Mouse (Mus musculus): ENCODE data around the gene Cdh3.

- TF ChIP-seq CTCF (IDR thresholded peaks at IDR 0.05; ENCODE audit: control insufficient read depth, insufficient read depth, insufficient read length) = no peak
- no peak for TF ChIP-seq USF1 (IDR thresholded peaks at IDR 0.05; ENCODE audit: low read depth)
These were observed 392 bp downstream of the Cdh3 start for GRCm38 (mm10) chr8:106511065-106511501.

Measured in C2C12 (cell line).